Mouse (Mus musculus): ENCODE data around the gene Fbxo31.

The Fbxo31 gene

GRCm38 (mm10) chr8:121578676-121579451 is at the start of gene Fbxo31:
TSS of gene Fbxo31 (minus strand) at chr8:121578806.
- in situ Hi-C loops (cut with MboI; ENCODE audit: unreplicated experiment in 2 of 2): loop anchor here (25.0 kb wide), 3 partner anchors 258 to 892 kb away; partner anchors contain the start of genes Banp (in 2 of the 2), Car5a (in 2 of the 2) and Klhdc4 (in 1 of the 2)

- in situ Hi-C loops (cut with MboI; ENCODE audit: unreplicated experiment in 2 of 2): no loop called here
These were observed 44.4 kb upstream of the Fbxo31 start for GRCm38 (mm10) chr8:121623043-121623442.

- in situ Hi-C loops (cut with MboI; ENCODE audit: unreplicated experiment in 2 of 2): no loop called here
These were observed 43.3 kb upstream of the Fbxo31 start for GRCm38 (mm10) chr8:121621879-121622278.

- in situ Hi-C loops (cut with MboI; ENCODE audit: unreplicated experiment in 2 of 2): no loop called here
These were observed 42.4 kb upstream of the Fbxo31 start for GRCm38 (mm10) chr8:121620801-121621516.

- in situ Hi-C loops (cut with MboI; ENCODE audit: unreplicated experiment in 2 of 2): no loop called here
These were observed 40.9 kb upstream of the Fbxo31 start for GRCm38 (mm10) chr8:121619401-121619995.

- in situ Hi-C loops (cut with MboI; ENCODE audit: unreplicated experiment in 2 of 2): no loop called here
These were observed 34.8 kb upstream of the Fbxo31 start for GRCm38 (mm10) chr8:121613419-121613818.

GRCm38 (mm10) chr8:121609916-121610315 is 31.3 kb upstream of the Fbxo31 start:
- in situ Hi-C loops (cut with MboI; ENCODE audit: unreplicated experiment in 2 of 2): loop anchor here (5.0 to 10.0 kb wide), 3 partner anchors 67 to 235 kb away; no protein-coding TSS in a partner anchor

- in situ Hi-C loops (cut with MboI; ENCODE audit: unreplicated experiment in 2 of 2): loop anchor here (5.0 to 10.0 kb wide), 3 partner anchors 68 to 236 kb away; no protein-coding TSS in a partner anchor
These were observed 30.6 kb upstream of the Fbxo31 start for GRCm38 (mm10) chr8:121609251-121609650.

GRCm38 (mm10) chr8:121607661-121608060 is 29.1 kb upstream of the Fbxo31 start:
- in situ Hi-C loops (cut with MboI; ENCODE audit: unreplicated experiment in 2 of 2): loop anchor here (5.0 to 10.0 kb wide), 3 partner anchors 70 to 237 kb away; no protein-coding TSS in a partner anchor

GRCm38 (mm10) chr8:121603801-121604200 is 25.2 kb upstream of the Fbxo31 start:
- in situ Hi-C loops (cut with MboI; ENCODE audit: unreplicated experiment in 2 of 2): loop anchor here in 1 of 2 experiments (5.0 to 10.0 kb wide), 3 partner anchors 56 to 241 kb away; no protein-coding TSS in a partner anchor

GRCm38 (mm10) chr8:121602860-121603259 is 24.3 kb upstream of the Fbxo31 start:
- in situ Hi-C loops (cut with MboI; ENCODE audit: unreplicated experiment in 2 of 2): loop anchor here in 1 of 2 experiments (5.0 to 10.0 kb wide), 3 partner anchors 56 to 242 kb away; no protein-coding TSS in a partner anchor

GRCm38 (mm10) chr8:121602411-121602810 is 23.8 kb upstream of the Fbxo31 start:
- in situ Hi-C loops (cut with MboI; ENCODE audit: unreplicated experiment in 2 of 2): loop anchor here in 1 of 2 experiments (5.0 to 10.0 kb wide), 3 partner anchors 55 to 242 kb away; no protein-coding TSS in a partner anchor

GRCm38 (mm10) chr8:121599842-121600241 is 21.2 kb upstream of the Fbxo31 start:
- in situ Hi-C loops (cut with MboI; ENCODE audit: unreplicated experiment in 2 of 2): loop anchor here (5.0 to 25.0 kb wide), 6 partner anchors 53 to 913 kb away; partner anchors contain the start of genes Banp (in 2 of the 2), Car5a (in 2 of the 2) and Klhdc4 (in 1 of the 2)

- in situ Hi-C loops (cut with MboI; ENCODE audit: unreplicated experiment in 2 of 2): loop anchor here (25.0 kb wide), 3 partner anchors 238 to 912 kb away; partner anchors contain the start of genes Banp (in 2 of the 2), Car5a (in 2 of the 2) and Klhdc4 (in 1 of the 2)
These were observed 20.3 kb upstream of the Fbxo31 start for GRCm38 (mm10) chr8:121598892-121599291.

- in situ Hi-C loops (cut with MboI; ENCODE audit: unreplicated experiment in 2 of 2): loop anchor here (25.0 kb wide), 3 partner anchors 239 to 911 kb away; partner anchors contain the start of genes Banp (in 2 of the 2), Car5a (in 2 of the 2) and Klhdc4 (in 1 of the 2)
These were observed 19.6 kb upstream of the Fbxo31 start for GRCm38 (mm10) chr8:121598190-121598589.

- in situ Hi-C loops (cut with MboI; ENCODE audit: unreplicated experiment in 2 of 2): loop anchor here (25.0 kb wide), 3 partner anchors 240 to 910 kb away; partner anchors contain the start of genes Banp (in 2 of the 2), Car5a (in 2 of the 2) and Klhdc4 (in 1 of the 2)
These were observed 18.9 kb upstream of the Fbxo31 start for GRCm38 (mm10) chr8:121597492-121597891.

GRCm38 (mm10) chr8:121593983-121594382 is 15.4 kb upstream of the Fbxo31 start:
- in situ Hi-C loops (cut with MboI; ENCODE audit: unreplicated experiment in 2 of 2): loop anchor here (5.0 to 25.0 kb wide), 4 partner anchors 47 to 907 kb away; partner anchors contain the start of genes Banp (in 2 of the 2), Car5a (in 2 of the 2) and Klhdc4 (in 1 of the 2)

GRCm38 (mm10) chr8:121593293-121593692 is 14.7 kb upstream of the Fbxo31 start:
- in situ Hi-C loops (cut with MboI; ENCODE audit: unreplicated experiment in 2 of 2): loop anchor here (5.0 to 25.0 kb wide), 4 partner anchors 46 to 906 kb away; partner anchors contain the start of genes Banp (in 2 of the 2), Car5a (in 2 of the 2) and Klhdc4 (in 1 of the 2)
